Mouse (Mus musculus) central nervous system, embryonic 18 days (tissue): ENCODE data around the gene Ctdsp2. TPM values are rescaled to one million over a fixed set of nuclear protein-coding genes. Genes with fewer than 3 reads are reported as not detected.

Experiments
- polyA plus RNA-seq: library from polyadenylated mRNA; depleted of rRNA; stranded (reverse); fragments of >200 nt; gene quantifications from 2 replicates; pipeline ENCODE4 v1.2.3, GENCODE M21; 2012; rRNA removed

The Ctdsp2 gene
- polyA plus RNA-seq = 49.6 and 51.2 TPM in 2 replicates

GRCm38 (mm10) chr10:126978277-126978994, at the start of gene Ctdsp2:
Ctdsp2 (plus strand) TSS chr10:126978717.

DNA sequence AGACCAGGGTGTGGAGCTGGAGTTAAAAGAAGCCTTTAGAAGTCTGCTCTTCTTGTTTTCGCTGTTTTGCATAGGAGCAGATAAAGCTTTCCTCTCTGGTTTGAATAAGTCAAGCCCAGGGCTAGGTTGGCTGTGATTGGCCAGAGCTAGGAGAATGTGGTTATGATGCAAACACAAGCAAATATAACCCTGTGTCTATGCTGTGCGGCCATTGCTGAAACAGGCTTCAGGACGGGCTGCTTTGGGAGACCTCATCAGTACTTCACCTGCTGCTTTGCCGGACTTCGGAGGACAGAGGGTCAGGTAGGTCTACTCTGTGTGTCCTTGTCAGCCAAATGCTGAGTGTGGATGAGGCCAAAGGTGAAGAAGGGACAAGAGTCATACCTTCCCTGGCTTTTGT, 22.0 kb downstream of the Ctdsp2 start, which contains the start of gene Avil:
Avil (plus strand) TSS at position 181 of the 400 bp plus-strand sequence.

GRCm38 (mm10) chr10:127030336-127031296, 52.1 kb downstream of the Ctdsp2 start, which contains the start of gene Tsfm:
Tsfm (minus strand) TSS chr10:127030840.

GRCm38 (mm10) chr10:127041274-127041766, 62.8 kb downstream of the Ctdsp2 start, which contains the start of the genes Mettl1 and Eef1akmt3:
Mettl1 (plus strand) TSS chr10:127041414.
Eef1akmt3 (minus strand) TSS chr10:127041513.

GRCm38 (mm10) chr10:127047954-127048353, 69.4 kb downstream of the Ctdsp2 start, which contains the start of gene Cyp27b1:
Cyp27b1 (plus strand) TSS chr10:127048250.

Other genes starting within 250 kb of the Ctdsp2 start
- gene Atp23, start 77.4 kb upstream of the Ctdsp2 start, polyA plus RNA-seq = 11.9 and 12.4 TPM in 2 replicates
- gene Avil, start 22.0 kb downstream of the Ctdsp2 start, polyA plus RNA-seq = 0.31 and 2.3 TPM in 2 replicates
- 40.5 and 47.7 TPM in 2 replicates for gene Tsfm, start 52.1 kb downstream of the Ctdsp2 start, polyA plus RNA-seq
- gene Mettl1, start 62.7 kb downstream of the Ctdsp2 start, polyA plus RNA-seq = 16.7 and 18.3 TPM in 2 replicates
- 0.39 and 0.47 TPM in 2 replicates for gene Eef1akmt3, start 62.8 kb downstream of the Ctdsp2 start, polyA plus RNA-seq
- 0.88 and 0.91 TPM in 2 replicates for gene Cyp27b1, start 69.5 kb downstream of the Ctdsp2 start, polyA plus RNA-seq
- gene March9, start 81.5 kb downstream of the Ctdsp2 start, polyA plus RNA-seq = 37.5 and 40.2 TPM in 2 replicates
- gene Cdk4, start 84.8 kb downstream of the Ctdsp2 start, polyA plus RNA-seq = 579 and 618 TPM in 2 replicates
- 74.7 and 75.1 TPM in 2 replicates for gene Tspan31, start 91.5 kb downstream of the Ctdsp2 start, polyA plus RNA-seq
- gene Agap2, start 96.6 kb downstream of the Ctdsp2 start, polyA plus RNA-seq = 143 and 168 TPM in 2 replicates
- 71.6 and 74.0 TPM in 2 replicates for gene Os9, start 142.4 kb downstream of the Ctdsp2 start, polyA plus RNA-seq
- 62.2 and 78.3 TPM in 2 replicates for gene B4galnt1, start 186.5 kb downstream of the Ctdsp2 start, polyA plus RNA-seq
- 0.56 and 1.0 TPM in 2 replicates for gene Slc26a10, start 201.9 kb downstream of the Ctdsp2 start, polyA plus RNA-seq
- gene Arhgef25, start 211.4 kb downstream of the Ctdsp2 start, polyA plus RNA-seq = 75.2 and 81.9 TPM in 2 replicates
- 422 and 436 TPM in 2 replicates for gene Dtx3, start 217.0 kb downstream of the Ctdsp2 start, polyA plus RNA-seq
- 23.6 and 23.7 TPM in 2 replicates for gene Pip4k2c, start 232.9 kb downstream of the Ctdsp2 start, polyA plus RNA-seq